Mouse (Mus musculus) ZHBTc4 (cell line): Measurements from ENCODE around the gene Ssh1.

Experiments
- DNase-seq: peaks from one replicate; pipeline ENCODE4 v3.0.0-alpha.2; 2011; ENCODE audit warnings: low read depth, low spot score

Gene Ssh1

DNA sequence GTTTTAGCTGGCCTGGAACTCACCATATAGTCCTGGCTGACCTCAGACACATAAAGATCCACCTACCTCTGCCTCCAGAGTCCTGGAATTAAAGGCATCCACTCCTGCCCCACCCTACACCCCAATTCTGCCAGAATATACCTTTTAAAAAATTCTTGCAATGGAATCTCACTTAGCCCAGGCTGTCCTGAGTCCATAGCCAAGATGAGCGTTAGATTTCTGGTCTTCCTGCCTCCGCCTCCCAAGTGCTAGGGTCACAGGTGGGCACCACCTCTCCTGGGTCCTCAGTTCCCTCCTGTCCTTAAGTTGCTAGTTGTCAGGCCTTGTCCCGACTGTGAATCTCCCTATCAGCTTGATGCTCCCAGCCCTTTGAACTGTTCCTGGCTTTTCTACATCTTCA is 61.4 kb downstream of the Ssh1 start:
- DNase-seq = no peak

DNA sequence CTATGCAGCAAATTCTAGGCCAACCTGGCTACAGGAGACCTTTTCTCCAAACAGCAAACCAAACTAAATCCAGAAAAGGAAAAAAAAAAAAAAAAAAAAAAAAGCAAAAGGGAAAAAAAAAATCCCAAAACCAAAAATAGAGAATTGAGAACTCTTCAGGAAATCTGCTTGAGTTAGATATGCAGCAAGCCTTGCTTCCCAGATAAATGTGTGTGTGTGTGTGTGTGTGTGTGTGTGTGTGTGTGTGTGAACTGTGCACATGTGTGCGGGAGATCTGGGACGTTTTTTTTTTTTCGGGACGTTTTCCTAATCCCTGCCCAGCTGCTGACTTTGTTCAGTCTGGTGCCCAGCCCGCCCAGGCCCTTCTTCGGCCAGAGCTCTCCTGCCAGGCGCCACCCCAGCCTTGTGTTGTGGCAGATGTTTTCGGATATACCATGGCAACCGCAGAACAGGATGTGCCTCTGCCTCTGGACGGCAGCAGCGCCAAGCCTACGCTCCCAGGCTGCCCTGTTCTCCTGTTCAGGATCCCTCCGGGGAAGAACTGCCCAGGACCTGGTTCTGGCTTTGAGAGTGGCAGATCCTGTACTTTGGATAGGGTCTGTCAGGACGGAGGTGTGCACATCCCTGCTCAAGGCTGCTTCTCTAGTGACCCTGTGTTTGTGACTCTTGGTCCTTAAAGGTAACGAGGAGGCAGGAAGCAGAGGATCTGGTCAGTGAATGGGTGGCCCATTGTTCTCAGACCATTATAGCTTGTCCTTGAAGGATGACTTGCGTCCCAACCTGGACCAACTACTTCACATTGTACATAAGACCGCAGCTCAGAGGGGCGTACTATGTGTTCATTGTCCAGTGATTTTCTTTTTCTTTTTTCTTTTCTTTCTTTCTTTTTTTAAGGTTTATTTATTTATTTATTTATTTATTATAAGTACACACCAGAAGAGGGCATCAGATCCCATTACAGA is 62.8 kb downstream of the Ssh1 start:
- DNase-seq = peak; percentile 51

DNA sequence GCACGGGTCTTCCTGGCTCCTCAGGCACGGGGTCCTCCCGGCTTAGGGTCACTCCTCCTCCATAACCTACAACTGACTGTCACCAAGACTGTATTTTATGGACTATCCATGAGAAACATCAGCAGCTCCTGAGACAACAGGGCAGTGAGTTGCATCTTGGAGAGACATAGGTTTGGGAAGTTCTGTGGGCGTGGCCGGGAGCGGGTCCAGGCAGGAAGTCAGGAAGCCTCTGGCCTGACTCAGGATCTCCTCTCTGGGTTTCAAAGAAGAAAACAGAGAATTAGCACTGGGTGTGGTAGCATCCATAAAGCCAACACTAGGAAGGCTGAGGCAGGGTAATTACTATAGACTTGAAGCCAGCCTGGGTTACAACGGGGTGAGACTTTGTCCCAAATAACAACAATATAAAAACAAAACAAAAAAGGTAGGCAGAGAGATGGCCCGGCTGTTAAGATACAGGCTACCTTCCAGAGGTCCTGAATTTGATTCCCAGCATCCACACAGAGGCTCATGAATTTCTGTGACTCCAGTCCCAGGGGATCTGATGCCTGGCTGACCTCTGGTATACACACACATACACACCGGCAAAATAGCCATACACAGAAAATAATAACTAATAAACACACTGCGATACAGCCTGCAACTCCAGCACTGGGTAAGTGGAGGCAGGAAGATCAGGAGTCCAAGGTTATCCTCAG is 63.6 kb downstream of the Ssh1 start:
- DNase-seq = peak; percentile 70

DNA sequence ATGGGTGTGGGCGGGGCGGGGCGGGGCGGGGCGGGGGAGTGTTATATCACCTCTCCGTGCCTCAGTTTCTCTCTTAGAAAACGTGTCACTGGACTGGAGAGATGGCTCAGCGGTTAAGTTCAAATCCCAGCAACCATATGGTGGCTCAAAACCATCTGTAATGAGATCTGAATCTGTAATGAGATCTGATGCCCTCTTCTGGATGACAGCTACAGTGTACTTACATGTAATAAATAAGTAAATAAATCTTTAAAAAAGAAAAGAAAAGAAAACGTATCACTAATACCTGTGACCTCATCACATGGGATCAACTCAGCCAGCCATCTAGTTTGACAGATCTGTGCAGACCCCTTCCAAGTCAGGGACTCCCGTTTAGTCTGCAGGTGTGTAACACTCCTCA is 64.2 kb downstream of the Ssh1 start:
- DNase-seq = no peak

DNA sequence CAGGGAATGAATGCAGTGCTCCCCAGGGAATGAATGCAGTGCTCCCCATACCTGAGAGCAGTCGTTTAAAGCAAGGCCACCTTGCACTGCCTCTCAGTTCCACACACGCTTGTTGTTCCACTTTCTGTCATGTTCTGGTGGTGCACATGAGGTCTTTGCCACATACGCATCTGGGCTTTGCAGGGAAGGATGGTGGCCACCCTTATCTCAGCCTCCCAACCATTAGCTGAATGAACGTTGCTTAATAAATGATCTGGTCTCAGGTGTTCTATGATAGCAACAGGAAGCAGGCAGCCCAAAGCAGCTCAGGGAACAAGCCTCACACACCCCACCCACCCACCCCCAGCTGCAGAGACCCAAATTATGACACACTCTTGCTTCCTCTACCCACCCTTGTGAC is 69.1 kb downstream of the Ssh1 start:
- no peak for DNase-seq

DNA sequence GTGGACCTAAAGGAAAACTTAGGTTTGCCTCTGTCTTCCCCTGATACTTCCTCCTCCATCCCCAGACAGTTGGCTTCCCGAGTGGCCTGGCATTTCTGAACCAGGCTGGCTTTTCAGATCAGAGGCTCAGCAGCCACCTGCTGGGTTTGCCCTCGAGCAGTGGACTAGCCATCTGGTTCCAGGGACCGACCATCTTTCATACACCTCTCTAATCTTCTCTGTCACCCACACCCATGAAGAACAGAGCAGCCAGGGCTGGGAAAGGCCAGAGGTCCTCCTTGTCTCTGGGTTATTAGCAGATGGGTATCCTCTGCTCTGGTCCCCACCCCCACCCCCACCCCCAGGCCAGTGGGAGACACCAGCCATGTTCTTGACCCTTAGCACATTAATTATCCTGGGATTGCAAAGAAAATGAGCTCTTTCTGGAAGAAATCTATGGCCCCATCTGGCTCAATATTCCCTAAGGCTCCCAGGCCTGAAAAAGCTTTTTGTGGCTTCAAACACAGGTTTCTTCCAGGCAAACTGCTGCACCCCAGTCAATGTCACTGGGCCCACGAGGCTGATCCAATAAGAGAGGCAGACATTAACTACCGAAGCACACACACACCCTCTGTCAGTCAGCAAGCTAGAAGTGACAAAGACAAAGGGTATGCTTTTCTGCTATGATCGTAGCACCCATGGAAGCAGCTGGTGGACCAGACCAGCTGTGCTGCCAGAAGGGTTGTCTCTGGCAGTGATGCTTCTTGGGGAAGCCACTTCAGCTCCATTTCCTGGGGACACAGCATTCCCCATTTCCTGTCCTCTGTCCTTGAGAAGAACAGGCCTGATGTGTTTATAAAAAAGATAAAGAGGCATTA is 72.2 kb downstream of the Ssh1 start:
- no peak for DNase-seq

DNA sequence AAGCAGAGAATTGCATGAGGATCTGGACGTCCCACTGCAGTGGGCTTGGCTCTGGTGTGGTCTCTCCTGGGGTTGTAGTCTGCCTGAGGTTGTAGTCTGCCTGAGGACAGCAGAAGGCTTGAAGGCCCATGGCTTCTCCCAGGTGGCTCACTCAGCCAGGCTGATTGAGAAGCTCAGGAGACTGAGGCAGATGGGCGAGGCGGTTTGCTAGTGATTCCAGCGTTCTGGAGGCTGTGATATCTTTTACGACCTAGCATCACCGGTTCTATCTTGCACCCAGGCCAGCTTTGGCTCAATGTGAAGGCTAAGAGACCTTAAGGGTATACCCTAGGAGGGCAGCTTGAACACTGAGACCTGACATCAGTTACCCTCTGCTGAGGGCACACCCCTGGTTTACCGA is 74.6 kb downstream of the Ssh1 start:
- no peak for DNase-seq

DNA sequence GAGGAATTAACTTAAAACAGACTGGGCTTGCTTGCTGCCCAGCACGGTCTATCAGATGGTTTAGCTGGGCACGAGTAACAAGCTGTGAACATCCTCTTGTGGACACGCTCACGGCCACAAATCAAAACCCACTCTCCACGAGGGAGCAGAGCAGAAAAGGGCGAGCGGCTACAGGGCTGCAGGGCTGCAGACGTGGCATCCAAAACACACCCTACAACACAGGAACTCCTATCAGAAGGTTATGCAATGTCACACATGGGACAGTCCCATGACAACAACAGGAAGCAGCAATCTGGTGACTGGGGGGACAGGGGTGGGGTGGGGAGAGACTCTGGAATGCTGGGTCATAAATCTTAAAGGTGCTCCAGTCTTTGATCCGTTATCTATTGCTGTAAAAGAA is 75.0 kb downstream of the Ssh1 start:
- DNase-seq = peak; percentile 67

DNA sequence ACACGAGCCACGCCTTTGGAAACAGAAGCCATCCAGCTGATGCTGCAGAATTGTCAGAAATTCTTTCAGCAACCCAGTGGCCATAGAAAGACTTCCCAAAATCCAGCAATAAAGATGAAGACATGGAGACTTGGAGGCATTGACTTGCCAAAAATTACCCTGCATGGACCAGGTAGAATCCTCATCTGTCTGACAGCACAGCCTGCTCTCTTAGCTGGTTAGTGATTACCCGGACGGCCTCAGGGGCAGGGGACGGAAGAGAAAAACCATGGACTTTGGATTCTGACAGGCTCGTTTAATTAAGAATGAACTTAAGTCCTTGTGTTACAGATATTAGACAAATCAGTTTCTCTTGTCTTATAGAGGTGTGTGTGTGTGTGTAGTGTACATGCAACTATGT is 83.0 kb downstream of the Ssh1 start:
- no peak for DNase-seq

DNA sequence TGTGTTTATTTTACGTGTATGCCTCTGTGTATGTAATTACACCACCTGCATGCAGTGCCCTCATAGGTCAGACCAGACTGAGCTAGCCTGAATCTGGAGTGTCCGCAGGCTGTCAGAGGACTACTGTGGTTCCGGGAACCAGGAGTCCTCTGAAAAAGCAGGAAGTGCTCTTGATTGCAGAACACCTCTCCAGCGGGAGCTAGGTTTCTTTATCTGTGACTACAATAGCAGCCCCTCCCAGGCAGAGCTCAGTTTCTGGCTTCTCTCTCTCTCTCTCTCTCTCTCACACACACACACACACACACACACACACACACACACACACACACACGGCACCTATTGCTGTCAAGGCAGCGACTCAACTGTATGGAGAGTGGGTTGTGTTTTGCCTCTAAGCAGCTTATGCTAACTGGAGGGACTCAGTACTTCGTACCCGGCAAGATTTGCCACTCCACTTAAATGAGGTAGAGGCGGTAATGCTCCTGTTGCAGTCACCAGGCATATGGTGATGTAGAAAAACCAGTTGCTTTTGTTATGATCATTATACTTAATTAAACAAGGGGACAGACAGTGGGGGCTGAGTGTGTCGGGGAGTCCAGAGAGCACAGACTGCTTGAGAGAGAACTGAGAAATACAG is 83.5 kb downstream of the Ssh1 start:
- DNase-seq = peak; percentile 68

DNA sequence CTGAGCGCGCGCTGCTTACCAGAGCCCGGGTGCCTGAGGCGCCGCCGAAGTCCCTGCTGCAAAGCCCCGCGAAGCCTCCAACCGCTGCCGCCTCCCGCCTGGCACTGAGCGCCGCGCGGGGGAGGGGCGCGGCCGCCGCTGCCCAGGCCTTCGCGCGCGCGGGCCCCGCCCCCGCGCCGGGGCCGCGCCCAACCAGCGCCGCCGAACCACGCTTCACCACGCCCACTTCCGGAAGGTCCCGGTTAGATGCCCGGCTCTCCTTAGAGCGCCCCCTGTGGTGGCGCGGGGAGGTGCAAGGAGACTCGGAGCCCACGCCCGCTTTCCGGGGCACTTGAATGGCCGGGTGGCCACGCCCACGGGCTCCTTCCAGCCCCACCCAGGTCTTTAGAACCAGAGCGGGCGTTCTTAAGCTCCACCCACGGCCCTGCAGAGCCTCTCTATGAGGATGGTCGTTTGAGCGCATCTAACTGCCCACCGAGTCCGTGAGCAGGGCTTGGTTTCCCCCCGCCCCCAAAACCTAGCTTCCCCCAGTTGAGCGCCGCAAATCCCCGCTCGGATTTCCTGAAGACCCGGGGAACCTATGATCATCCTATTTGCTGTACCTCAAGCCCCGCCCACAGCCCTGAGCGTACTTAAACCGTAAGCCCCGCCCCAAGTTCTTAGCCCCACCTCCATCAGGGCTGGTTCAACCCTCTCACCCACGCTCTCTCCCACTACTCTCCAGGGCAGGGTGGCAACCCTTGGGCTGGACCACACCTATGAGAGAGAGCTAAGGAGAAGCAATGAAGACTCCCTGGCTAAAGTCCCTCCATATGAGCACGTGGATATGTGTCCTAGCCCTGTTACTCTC is 84.9 kb downstream of the Ssh1 start, which contains the start of gene Coro1c:
Gene Coro1c, minus strand, starts transcription at position 167 of the 850 bp plus-strand sequence.
- peak; percentile 98 for DNase-seq

DNA sequence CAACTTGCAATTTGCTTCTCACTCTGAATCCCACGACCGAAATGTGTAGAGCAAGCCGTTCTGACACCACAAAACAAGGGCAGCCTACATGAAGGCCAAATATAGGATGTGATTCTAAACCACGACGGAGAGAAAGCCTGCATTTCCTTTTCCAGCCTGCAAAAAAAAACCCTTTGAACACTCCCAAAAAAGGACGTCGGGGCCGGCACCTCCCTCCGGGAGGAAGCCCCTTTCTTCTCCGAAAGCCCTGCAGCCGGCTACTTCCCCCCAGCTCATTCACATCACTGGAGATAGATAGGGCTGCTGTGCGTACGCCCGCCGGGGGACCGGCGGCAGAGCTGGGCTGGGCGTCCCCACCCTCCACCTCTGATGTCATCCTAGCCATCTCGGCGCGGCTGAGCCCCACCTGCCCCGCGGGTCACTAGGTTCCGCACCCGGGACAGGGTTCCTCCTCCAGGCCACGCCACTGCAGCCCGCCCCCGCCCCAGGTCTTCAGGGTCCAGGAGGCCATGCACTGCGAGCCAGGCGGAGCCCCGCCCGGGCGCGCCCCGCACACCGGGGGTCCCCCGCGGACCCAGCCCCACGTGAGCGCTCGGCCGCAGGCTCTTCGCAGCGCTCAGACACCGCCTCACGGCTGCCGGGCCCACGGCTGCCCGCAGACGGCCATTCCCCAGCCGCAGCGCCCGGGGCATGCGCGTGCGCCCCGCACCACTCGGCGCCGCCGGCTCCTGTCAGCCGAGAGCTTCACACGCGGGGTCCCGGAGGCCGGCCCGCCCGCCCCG is 85.7 kb downstream of the Ssh1 start:
- peak; percentile 79 for DNase-seq

DNA sequence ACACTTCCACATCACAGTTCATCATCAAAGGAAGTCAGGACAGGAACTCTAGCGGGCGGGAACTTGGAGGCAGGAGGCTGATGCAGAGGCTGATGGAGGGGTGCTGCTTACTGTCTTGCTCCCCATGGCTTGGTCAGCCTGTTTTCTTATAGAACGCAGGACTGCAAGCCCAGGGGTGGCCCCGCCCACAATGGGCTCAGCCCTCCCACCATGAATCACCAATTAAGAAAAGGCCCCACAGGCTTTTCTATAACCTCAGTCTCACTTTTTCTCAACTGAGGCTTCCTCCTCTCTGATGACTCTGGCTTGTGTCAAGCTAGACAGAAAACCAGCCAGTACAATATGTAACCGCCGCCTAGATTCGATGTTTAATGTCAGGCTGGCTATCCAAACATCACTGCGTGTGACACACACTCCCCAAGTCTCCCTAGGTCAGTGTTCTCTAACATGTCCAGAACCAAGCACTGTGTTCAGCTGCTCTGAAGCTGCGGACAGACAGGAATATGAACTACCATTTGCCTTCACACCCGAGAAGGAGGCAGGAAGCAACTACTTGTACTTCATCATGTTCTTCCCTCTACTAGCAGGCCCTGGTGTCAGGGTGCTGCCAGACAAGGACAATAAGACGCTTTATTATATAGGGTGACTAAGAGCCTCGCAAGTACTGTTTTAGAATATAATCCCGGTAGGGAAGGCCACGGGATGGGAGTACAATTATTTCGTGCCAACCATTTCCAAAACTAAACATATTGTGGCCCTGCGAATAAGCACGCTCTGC is 86.5 kb downstream of the Ssh1 start:
- peak; percentile 75 for DNase-seq

DNA sequence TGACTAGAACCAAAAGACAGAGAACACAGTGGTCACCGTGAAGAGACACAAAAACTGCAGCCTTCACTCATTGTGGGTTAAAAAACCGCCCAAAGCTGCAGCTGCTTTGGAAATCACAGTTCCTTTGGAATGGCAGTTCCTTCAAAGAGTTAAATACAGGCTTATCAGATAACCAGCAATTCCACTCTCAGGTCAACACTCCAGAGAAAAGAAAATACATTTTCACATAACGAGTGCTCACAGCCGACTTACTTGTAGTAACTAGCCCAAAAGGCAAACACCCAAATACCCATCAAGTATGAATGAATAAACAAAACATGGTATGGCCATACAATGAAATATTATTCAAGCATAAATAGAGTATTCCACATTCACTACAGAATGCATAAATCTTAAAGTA is 88.7 kb downstream of the Ssh1 start:
- DNase-seq = no peak

DNA sequence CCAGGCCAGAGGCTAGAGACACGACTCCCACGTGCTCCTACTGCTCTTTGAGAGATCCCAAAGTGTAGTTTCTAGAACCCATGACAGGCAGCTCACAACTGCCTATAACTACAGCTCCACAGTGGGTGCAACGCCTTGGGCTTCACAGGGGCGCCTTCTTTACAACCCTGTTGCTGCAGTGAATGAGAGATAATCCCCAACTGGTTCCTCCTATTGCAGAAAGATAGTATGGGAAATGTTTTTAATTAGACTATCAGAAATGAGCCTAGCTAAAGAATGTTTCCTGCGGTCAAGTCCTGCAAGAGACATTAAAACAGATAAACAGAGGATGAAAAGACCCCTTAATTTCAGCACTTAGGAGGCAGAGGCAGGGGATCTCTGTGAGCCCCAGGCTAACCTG is 90.7 kb downstream of the Ssh1 start:
- no peak for DNase-seq

DNA sequence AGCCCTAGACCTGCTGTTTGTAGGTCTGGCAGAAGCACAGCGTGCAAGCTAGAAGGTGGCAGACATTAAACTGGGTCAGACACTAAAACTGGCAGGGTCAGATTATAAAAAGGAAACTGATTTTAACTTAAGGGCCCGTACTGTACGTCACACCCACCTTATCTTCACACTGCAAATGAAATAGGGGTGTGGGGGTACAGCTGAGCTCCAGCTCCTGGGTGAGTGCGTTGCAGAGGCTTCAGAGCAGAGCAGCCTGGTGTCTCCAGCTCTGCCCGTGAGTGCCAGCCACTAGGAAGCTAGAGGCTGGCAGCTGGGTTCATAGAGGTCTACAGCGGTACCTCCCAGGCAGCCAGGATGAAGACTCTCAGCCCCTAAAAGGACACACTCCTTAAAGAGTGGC is 91.7 kb downstream of the Ssh1 start:
- no peak for DNase-seq

DNA sequence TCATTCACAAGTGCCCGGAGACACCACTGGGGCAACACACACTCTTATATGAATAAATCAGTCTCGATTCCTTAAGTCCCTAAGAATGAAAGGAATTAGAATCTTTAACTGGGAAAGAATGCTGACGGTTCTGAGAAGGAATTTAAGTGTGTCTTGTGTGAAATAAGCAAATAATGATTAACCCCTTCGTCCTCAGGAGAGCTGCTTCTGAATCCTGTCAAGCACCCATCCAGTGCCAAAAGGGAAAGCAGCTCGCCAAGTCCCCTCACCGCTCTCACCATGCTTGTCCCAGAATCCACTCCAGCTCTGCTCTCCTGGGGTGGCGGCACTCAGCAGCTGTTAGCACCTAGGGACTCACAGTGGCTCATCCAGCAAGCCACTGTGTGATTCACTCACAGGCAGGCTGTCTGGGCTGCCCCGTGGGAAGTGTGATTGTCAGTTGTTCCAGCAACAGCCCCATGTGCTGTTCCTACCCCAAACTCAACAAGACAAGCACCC is 92.6 kb downstream of the Ssh1 start:
- DNase-seq = no peak

DNA sequence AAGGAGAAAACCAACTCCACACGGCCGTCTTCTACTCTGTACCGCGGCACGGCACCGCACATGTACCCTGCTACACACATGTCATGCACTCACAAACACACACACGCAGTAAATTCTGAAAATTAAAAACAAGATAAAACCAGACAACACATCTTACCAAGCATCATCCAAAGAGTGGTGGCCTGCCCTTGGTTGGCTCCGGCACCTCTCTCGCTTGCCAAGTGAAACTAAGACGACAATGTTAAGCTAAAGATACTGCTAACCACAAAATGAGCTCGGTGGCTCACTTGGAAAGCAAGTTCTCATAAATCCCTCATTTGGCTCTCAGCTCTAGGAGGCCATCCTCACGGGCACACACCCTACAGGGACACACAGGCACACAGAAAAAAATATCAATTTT is 94.2 kb downstream of the Ssh1 start:
- DNase-seq = no peak

DNA sequence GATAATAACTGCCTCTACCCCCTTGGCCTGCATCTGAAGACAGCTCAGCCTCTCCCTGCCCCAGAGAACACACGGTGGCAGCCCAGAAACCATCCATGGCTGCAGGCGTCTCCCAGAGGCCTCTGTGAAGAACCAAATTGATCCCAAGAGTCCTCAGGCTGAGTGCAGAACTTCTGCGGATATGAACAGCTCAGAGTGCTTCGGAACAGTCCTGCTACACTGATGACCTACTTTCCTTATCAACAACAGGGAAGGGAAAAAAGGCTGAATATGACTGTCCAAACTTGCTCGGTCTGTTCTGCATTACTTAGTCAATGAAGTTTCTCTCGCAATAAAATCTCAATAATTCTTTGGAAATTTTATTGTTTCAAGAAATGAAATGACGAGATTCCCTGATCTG is 101.7 kb downstream of the Ssh1 start:
- no peak for DNase-seq
